ENCODE assay signal across 16 mouse cellular contexts in genomic region chr19:23956299-23956975, GRCm38 (mm10).
DNase-seq lines count a peak whose midpoint lies in the region; ATAC-seq and TF ChIP-seq lines count a peak whose summit lies in the region.
"Had no signal": no experiment of that assay in that cellular context is flagged by ENCODE, and none has a peak within 500 bp of the region (broad histone marks: within the 10 kb centered on the region; RNA-seq: fewer than 3 reads in every experiment).

No protein-coding gene starts in this region.

- no peak overlapping the region for H3K9ac ChIP-seq in lung, embryonic 14.5 days
- H3K9ac ChIP-seq in lung, postnatal 0 days (replicated peaks; ENCODE audit: low read depth), result no peak overlapping the region
- H3K9ac ChIP-seq in ES-Bruce4 (ENCODE audit: low read depth, poor library complexity, severe bottlenecking), result peak overlapping the region; percentile 12; the same call in 1 of the 2 replicates
- H3K9ac ChIP-seq in liver, embryonic 11.5 days (ENCODE audit: low read depth, low read length), result no peak overlapping the region
- H3K9ac ChIP-seq: heart, embryonic 15.5 days; hindbrain, embryonic 14.5 days; limb, embryonic 15.5 days; stomach, embryonic 15.5 days had no signal

- 43% methylated on average over 16 of the region's 17 CpGs for WGBS in lung, embryonic 14.5 days
- WGBS in lung, postnatal 0 days, result 49% methylated on average over 17 of the region's 17 CpGs
- WGBS in liver, embryonic 11.5 days, result 46% methylated on average over 17 of the region's 17 CpGs

- no peaks in the 10 kb centered on the region for H3K9me3 ChIP-seq in lung, embryonic 14.5 days (ENCODE audit: low read depth, low read length)
- H3K9me3 ChIP-seq in lung, postnatal 0 days (ENCODE audit: low read length), result no peaks in the 10 kb centered on the region
- H3K9me3 ChIP-seq in ES-Bruce4 (replicated peaks; ENCODE audit: control insufficient read depth, insufficient read depth, low read length, poor library complexity, severe bottlenecking), result no peaks in the 10 kb centered on the region
- H3K9me3 ChIP-seq in liver, embryonic 11.5 days (ENCODE audit: control insufficient read depth, low read length), result no peaks in the 10 kb centered on the region
- H3K9me3 ChIP-seq: heart, embryonic 15.5 days; limb, embryonic 15.5 days; stomach, embryonic 15.5 days had no signal

- no peaks in the 10 kb centered on the region for H3K36me3 ChIP-seq in lung, embryonic 14.5 days (ENCODE audit: insufficient read depth)
- H3K36me3 ChIP-seq in lung, postnatal 0 days (ENCODE audit: insufficient read depth, low read length), result no peaks in the 10 kb centered on the region
- no peaks in the 10 kb centered on the region for H3K36me3 ChIP-seq in ES-Bruce4 (ENCODE audit: control insufficient read depth, insufficient read depth, low read length, poor library complexity, severe bottlenecking)
- no peaks in the 10 kb centered on the region for H3K36me3 ChIP-seq in liver, embryonic 11.5 days (ENCODE audit: control insufficient read depth, insufficient read depth, low read length)
- H3K36me3 ChIP-seq: heart, embryonic 15.5 days; limb, embryonic 15.5 days; stomach, embryonic 15.5 days had no signal

- no peaks in the 10 kb centered on the region for H3K4me1 ChIP-seq in lung, embryonic 14.5 days (ENCODE audit: insufficient read depth)
- no peaks in the 10 kb centered on the region for H3K4me1 ChIP-seq in lung, postnatal 0 days (ENCODE audit: insufficient read depth, low read depth, low read length)
- no peaks in the 10 kb centered on the region for H3K4me1 ChIP-seq in ES-Bruce4 (ENCODE audit: control insufficient read depth, insufficient read depth, low read length)
- no peaks in the 10 kb centered on the region for H3K4me1 ChIP-seq in liver, embryonic 11.5 days (replicated peaks; ENCODE audit: control insufficient read depth, insufficient read depth, low read length)
- H3K4me1 ChIP-seq: stomach, embryonic 15.5 days had no signal

- peak; percentile 73 for TF ChIP-seq POLR2A in ES-Bruce4 (IDR thresholded peaks at IDR 0.05; ENCODE audit: insufficient read depth, low read length)

- 0 out of 2 replicates have a peak, but pooled peaks have one; percentile 22 for ATAC-seq in lung, embryonic 14.5 days (ENCODE audit: insufficient read depth)
- no peak for ATAC-seq in lung, postnatal 0 days
- ATAC-seq in liver, embryonic 11.5 days (replicated peaks; ENCODE audit: low FRiP score), result peak; percentile 69
- ATAC-seq: midbrain, embryonic 16.5 days had no signal

- H3K4me2 ChIP-seq in lung, embryonic 14.5 days, result no peak overlapping the region; the same call in 1 of the 2 replicates
- no peak overlapping the region for H3K4me2 ChIP-seq in lung, postnatal 0 days (replicated peaks; ENCODE audit: low read depth, low read length)
- H3K4me2 ChIP-seq in liver, embryonic 11.5 days, result peak overlapping the region; percentile 23; the same call in 1 of the 2 replicates
- H3K4me2 ChIP-seq: heart, embryonic 15.5 days; hindbrain, embryonic 14.5 days; limb, embryonic 15.5 days; stomach, embryonic 15.5 days had no signal

- no peak overlapping the region for H3K27ac ChIP-seq in lung, embryonic 14.5 days (ENCODE audit: low read depth)
- H3K27ac ChIP-seq in lung, postnatal 0 days (ENCODE audit: low read length), result no peak overlapping the region
- no peak overlapping the region for H3K27ac ChIP-seq in ES-Bruce4 (ENCODE audit: insufficient read depth, low read length)
- no peak overlapping the region for H3K27ac ChIP-seq in liver, embryonic 11.5 days (ENCODE audit: low read depth, low read length)
- H3K27ac ChIP-seq: heart, embryonic 15.5 days; hindbrain, embryonic 14.5 days; left cerebral cortex, adult 2 months; limb, embryonic 15.5 days; stomach, embryonic 15.5 days had no signal

- H3K4me3 ChIP-seq in lung, embryonic 14.5 days (ENCODE audit: low read depth, low read length), result no peak overlapping the region
- H3K4me3 ChIP-seq in lung, postnatal 0 days (ENCODE audit: low read depth, low read length), result no peak overlapping the region
- peak overlapping the region; percentile 62 for H3K4me3 ChIP-seq in ES-Bruce4 (ENCODE audit: low read depth, low read length)
- no peak overlapping the region for H3K4me3 ChIP-seq in liver, embryonic 11.5 days (ENCODE audit: low read depth, low read length)
- H3K4me3 ChIP-seq: heart, embryonic 15.5 days; left cerebral cortex, adult 2 months; limb, embryonic 15.5 days; stomach, embryonic 15.5 days had no signal

- DNase-seq in adrenal gland, postnatal 25 days, result peak; percentile 19
- DNase-seq in adrenal gland, adult 18-20 months (ENCODE audit: low spot score in 2 of 2), result no peak
- peak; percentile 25 for DNase-seq in lung, embryonic 14.5 days
- DNase-seq in lung, postnatal 0 days (ENCODE audit: low spot score), result no peak
- no peak for DNase-seq in liver, embryonic 11.5 days (ENCODE audit: low spot score)
- no peak for DNase-seq in left cerebral cortex, adult 8-10 months (ENCODE audit: low spot score in 2 of 2)
- no peak for DNase-seq in gastrocnemius, adult 8-10 months (ENCODE audit: low spot score in 2 of 2)
- DNase-seq: cerebellum, adult 11-12 months; kidney, adult 11 months had no signal

- no peaks in the 10 kb centered on the region for H3K27me3 ChIP-seq in lung, embryonic 14.5 days (ENCODE audit: insufficient read depth, low read length)
- H3K27me3 ChIP-seq in lung, postnatal 0 days (replicated peaks; ENCODE audit: insufficient read depth, low read length), result no peaks in the 10 kb centered on the region
- H3K27me3 ChIP-seq in ES-Bruce4 (ENCODE audit: control insufficient read depth, insufficient read depth, low read length, poor library complexity, severe bottlenecking), result no peaks in the 10 kb centered on the region
- H3K27me3 ChIP-seq in liver, embryonic 11.5 days (replicated peaks; ENCODE audit: control insufficient read depth, insufficient read depth, low read length), result no peaks in the 10 kb centered on the region
- H3K27me3 ChIP-seq: heart, embryonic 15.5 days; limb, embryonic 15.5 days; stomach, embryonic 15.5 days had no signal

- no peak for TF ChIP-seq EP300 in lung, postnatal 0 days (IDR thresholded peaks at IDR 0.05)
- TF ChIP-seq EP300 in ES-Bruce4 (IDR thresholded peaks at IDR 0.05; ENCODE audit: insufficient read depth, low read depth, low read length), result no peak

- no peak for TF ChIP-seq CTCF in lung, embryonic 14.5 days (IDR thresholded peaks at IDR 0.05; ENCODE audit: low read depth)
- no peak for TF ChIP-seq CTCF in lung, postnatal 0 days (IDR thresholded peaks at IDR 0.05)
- TF ChIP-seq CTCF in ES-Bruce4 (IDR thresholded peaks at IDR 0.05; ENCODE audit: low read depth, low read length), result no peak

Comparison
In these comparisons a context has a peak if more than half of its experiments do, and no peak if none do; other contexts are left out.
1. DNase-seq: peak in adrenal gland, postnatal 25 days (single experiment) and lung, embryonic 14.5 days (single experiment); none in adrenal gland, adult 18-20 months (0 of 2), lung, postnatal 0 days (single experiment), liver, embryonic 11.5 days (single experiment), left cerebral cortex, adult 8-10 months (0 of 2) and gastrocnemius, adult 8-10 months (0 of 2).